Mouse (Mus musculus) heart, postnatal 0 days (tissue): ENCODE results near the gene Carmil1. TPM values are rescaled to one million over a fixed set of nuclear protein-coding genes. Genes with fewer than 3 reads are reported as not detected.

Source experiments
- ATAC-seq: fragments of 200-750 bp; cut with Nextera tagmentation; 2 replicates; pipeline ENCODE4 v1.8.0; 2017; ENCODE audit warnings: low read depth, moderate number of reproducible peaks, moderate library complexity; ENCODE audit not compliant: insufficient read depth
- DNase-seq: peaks from one replicate; pipeline ENCODE4 v3.0.0-alpha.2; 2016; ENCODE audit warnings: low spot score
- H3K27ac ChIP-seq: fragments of 300-500 bp; sonication (generic); 2 replicates; pipeline ENCODE4 v1.5.1; 2014; ENCODE audit warnings: low read depth, mild to moderate bottlenecking
- H3K27me3 ChIP-seq: fragments of 300-500 bp; sonication (generic); 2 replicates; pipeline ENCODE4 v1.6.1; 2014; ENCODE audit warnings: low read length, mixed read lengths; ENCODE audit not compliant: control insufficient read depth, insufficient read depth
- H3K36me3 ChIP-seq: fragments of 300-500 bp; sonication (generic); replicated peaks from 2 replicates; pipeline ENCODE4 v1.6.1; 2014; ENCODE audit warnings: low read length, mixed read lengths; ENCODE audit not compliant: control insufficient read depth, insufficient read depth
- H3K4me1 ChIP-seq: fragments of 300-500 bp; sonication (generic); 2 replicates; pipeline ENCODE4 v1.6.1; 2014; ENCODE audit warnings: antibody characterized with exemption; ENCODE audit not compliant: control insufficient read depth, insufficient read depth
- H3K4me2 ChIP-seq: fragments of 300-500 bp; sonication (generic); 2 replicates; pipeline ENCODE4 v1.6.1; 2014; ENCODE audit warnings: low read depth, mild to moderate bottlenecking, low read length, moderate library complexity
- H3K4me3 ChIP-seq: fragments of 300-500 bp; sonication (generic); 2 replicates; pipeline ENCODE4 v1.5.1; 2014; ENCODE audit warnings: low read depth, low read length
- H3K9ac ChIP-seq: fragments of 300-500 bp; sonication (generic); replicated peaks from 2 replicates; pipeline ENCODE4 v1.6.1; 2014; ENCODE audit warnings: low read depth, low read length, mixed read lengths
- H3K9me3 ChIP-seq: fragments of 300-500 bp; sonication (generic); replicated peaks from 2 replicates; pipeline ENCODE4 v1.6.1; 2016; ENCODE audit warnings: low read length; ENCODE audit not compliant: control insufficient read depth
- CTCF ChIP-seq: IDR thresholded peaks from 2 replicates; pipeline ENCODE4 v1.5.1; 2016; ENCODE audit warnings: antibody characterized with exemption, control low read depth, low read depth
- EP300 ChIP-seq: IDR thresholded peaks from 2 replicates; pipeline ENCODE4 v1.6.1; 2016; ENCODE audit warnings: antibody characterized with exemption, low read depth
- WGBS: fragments of 180-500 bp; shearing (Covaris S2); extraction: QIAGEN DNeasy Blood & Tissue Kit; methylation state at CpG from one replicate; pipeline ENCODE4 v1.1.7; 2014; 5-methylcytosine and 5-hydroxymethylcytosine counted together
- polyA plus RNA-seq: library from polyadenylated mRNA; unstranded; fragments of >200 nt; fragmentation: Nextera tagmentation; extraction: Ambion mirVana; gene quantifications from 2 replicates; pipeline ENCODE4 v1.2.1, GENCODE M21; 2015
- total RNA-seq: library from RNA; depleted of rRNA; stranded (reverse); fragments of >200 nt; gene quantifications from 2 replicates; pipeline ENCODE4 v1.2.3, GENCODE M21; 2014; ENCODE audit warnings: low replicate concordance

Carmil1 gene
- total and polyA plus RNA-seq, 2 experiments from 2014 or later: 1.1 to 4.3 TPM

DNA sequence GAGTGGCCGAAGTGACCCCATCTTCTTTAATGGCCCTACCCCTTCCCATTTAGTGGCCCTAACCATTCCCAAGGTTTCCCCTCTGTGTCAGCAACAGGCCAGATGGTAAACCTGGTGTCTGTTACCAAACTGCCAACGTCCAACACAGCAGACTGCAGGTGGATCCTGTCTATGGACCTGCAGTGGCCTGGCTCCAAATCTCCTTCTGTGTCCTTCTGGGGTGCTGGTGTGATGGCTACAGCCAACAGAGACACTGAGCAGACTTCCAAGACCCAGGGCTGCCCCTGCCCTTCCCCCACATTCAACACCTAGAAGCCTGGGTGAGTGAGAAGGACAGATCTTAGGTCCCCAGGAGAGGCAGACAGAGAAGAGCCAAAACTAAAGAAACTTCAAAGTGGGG is 93.6 kb downstream of the Carmil1 start:
- Histone ChIP-seq H3K9ac (no peak overlapping the region), H3K4me2 (no peak overlapping the region), H3K36me3 (no peaks in the 10 kb centered on the region), H3K4me3 (no peak overlapping the region), H3K4me1 (no peaks in the 10 kb centered on the region), H3K9me3 (no peaks in the 10 kb centered on the region), H3K27ac (no peak overlapping the region), H3K27me3 (no peaks in the 10 kb centered on the region)
- no peak for ATAC-seq
- no peak for TF ChIP-seq CTCF
- TF ChIP-seq EP300: no peak
- 53% methylated on average over 2 of the region's 2 CpGs for WGBS
- DNase-seq: no peak

DNA sequence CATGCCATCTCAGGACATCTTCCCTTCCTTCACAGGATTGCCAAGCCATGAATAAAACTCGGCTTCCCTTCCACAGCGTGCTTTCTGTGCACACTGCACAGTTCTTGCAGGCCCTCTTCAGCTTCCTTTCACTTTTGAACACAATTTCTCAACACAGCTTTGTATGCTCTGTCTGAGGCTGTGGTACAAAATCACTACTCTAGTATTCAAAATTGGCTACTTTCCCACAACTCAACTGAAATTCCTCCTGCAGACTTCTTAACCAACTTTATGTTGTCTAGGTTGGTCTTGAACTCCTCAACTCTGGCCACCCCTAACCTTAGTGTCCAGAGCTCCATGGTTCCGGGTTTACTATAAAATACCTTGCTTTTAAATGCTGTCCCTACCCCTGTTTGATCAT is 95.0 kb downstream of the Carmil1 start:
- Histone ChIP-seq H3K4me3 (no peak overlapping the region), H3K4me1 (no peaks in the 10 kb centered on the region), H3K27me3 (no peaks in the 10 kb centered on the region), H3K27ac (no peak overlapping the region), H3K36me3 (no peaks in the 10 kb centered on the region), H3K4me2 (no peak overlapping the region), H3K9ac (no peak overlapping the region), H3K9me3 (no peaks in the 10 kb centered on the region)
- TF ChIP-seq CTCF: no peak
- no peak for TF ChIP-seq EP300
- ATAC-seq: no peak
- WGBS: 85% methylated on average over 3 of the region's 3 CpGs
- no peak for DNase-seq

DNA sequence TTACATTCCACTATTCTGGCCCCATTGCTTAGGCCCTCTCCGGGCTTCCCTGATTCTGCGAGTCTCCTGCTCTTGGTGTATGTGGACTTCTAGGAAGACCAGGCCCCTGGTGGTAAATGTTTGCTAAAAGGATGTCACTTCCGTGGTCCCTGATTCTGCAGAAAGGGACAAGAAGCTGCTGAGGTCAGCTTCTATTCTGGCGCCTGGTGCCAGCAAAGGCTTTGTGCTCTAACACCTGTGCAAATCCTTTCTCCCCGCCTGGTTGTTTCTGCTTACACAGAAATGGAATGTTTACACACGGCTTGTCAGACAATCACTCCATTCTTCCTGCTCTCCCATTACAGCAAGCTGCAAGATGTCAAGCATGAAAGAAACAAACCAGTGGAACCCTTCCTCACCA is 97.7 kb downstream of the Carmil1 start:
- H3K36me3 ChIP-seq: no peaks in the 10 kb centered on the region
- H3K27ac ChIP-seq: no peak overlapping the region
- no peaks in the 10 kb centered on the region for H3K9me3 ChIP-seq
- WGBS: 65% methylated on average over 6 of the region's 6 CpGs
- no peaks in the 10 kb centered on the region for H3K4me1 ChIP-seq
- DNase-seq: no peak
- H3K27me3 ChIP-seq: no peaks in the 10 kb centered on the region
- no peak overlapping the region for H3K4me3 ChIP-seq
- H3K4me2 ChIP-seq: no peak overlapping the region
- no peak overlapping the region for H3K9ac ChIP-seq
- TF ChIP-seq EP300: no peak
- TF ChIP-seq CTCF: no peak
- no peak for ATAC-seq

DNA sequence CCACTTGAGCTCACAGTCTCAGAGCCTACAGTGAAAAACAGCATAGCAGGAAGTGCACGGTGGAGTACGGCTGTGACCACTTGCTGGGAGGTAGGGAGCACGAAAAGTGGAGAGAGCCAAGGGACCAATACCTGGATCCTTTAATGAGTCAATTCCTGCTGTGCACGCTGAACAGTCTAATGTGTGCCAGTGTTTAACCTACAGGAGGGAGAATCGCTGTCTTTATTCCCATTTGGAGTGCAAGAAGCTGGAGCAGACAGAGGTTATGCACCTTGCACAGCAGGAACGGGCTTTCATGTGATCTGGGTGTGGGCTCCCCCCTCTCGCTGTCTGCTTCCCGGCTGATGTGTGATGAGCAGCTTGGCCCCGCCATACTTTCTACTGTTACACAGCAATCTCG is 101.1 kb downstream of the Carmil1 start:
- no peaks in the 10 kb centered on the region for H3K27me3 ChIP-seq
- no peak overlapping the region for H3K27ac ChIP-seq
- DNase-seq: no peak
- WGBS: 83% methylated on average over 10 of the region's 10 CpGs
- no peak overlapping the region for H3K4me3 ChIP-seq
- H3K9ac ChIP-seq: no peak overlapping the region
- no peaks in the 10 kb centered on the region for H3K36me3 ChIP-seq
- no peak overlapping the region for H3K4me2 ChIP-seq
- TF ChIP-seq EP300 (no peak), CTCF (no peak)
- no peaks in the 10 kb centered on the region for H3K9me3 ChIP-seq
- H3K4me1 ChIP-seq: no peaks in the 10 kb centered on the region
- no peak for ATAC-seq

DNA sequence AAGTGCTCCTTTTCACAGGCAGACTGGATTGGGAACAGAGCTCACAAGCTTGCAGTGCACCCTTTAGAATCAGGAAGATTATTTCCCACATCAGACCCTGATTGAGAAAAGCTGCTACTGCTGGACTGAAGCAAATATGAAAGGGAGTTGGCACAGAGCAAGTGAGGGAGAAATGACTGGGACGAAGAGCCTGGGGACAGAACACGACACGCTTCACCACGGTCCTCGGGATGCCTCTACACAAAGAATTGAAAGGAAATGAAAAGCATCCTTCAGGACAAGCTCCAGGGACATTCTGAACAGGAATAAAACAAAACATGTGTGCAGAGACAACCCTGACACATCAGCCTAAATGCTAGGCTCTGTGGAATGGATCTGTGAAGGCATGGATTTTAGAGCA is 103.0 kb downstream of the Carmil1 start:
- H3K27ac ChIP-seq: no peak overlapping the region
- no peaks in the 10 kb centered on the region for H3K27me3 ChIP-seq
- H3K4me1 ChIP-seq: no peaks in the 10 kb centered on the region
- no peaks in the 10 kb centered on the region for H3K9me3 ChIP-seq
- WGBS: 54% methylated on average over 5 of the region's 5 CpGs
- no peak overlapping the region for H3K4me3 ChIP-seq
- ATAC-seq: no peak
- DNase-seq: no peak
- no peak overlapping the region for H3K4me2 ChIP-seq
- H3K36me3 ChIP-seq: no peaks in the 10 kb centered on the region
- H3K9ac ChIP-seq: no peak overlapping the region
- no peak for TF ChIP-seq CTCF
- no peak for TF ChIP-seq EP300

DNA sequence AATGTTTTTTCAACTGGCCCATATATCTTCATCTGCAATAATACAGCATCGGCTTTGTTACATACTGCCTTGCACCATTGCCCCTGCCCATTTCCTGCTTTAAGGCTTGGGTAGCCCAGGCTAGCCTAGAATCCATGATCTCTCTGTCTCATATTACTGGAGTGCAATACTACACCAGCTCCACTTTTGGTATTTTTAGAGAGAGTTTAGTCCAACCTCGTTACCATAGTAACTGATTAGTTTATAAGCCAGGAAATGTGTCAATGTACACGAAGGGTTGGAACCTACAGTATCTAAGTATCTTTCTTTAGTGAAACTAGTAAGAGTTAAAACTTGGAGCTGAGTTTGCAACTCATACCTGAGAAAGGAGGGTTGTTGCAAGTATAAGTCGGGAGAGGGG is 103.8 kb downstream of the Carmil1 start:
- H3K27me3 ChIP-seq: no peaks in the 10 kb centered on the region
- H3K4me3 ChIP-seq: no peak overlapping the region
- H3K4me2 ChIP-seq: no peak overlapping the region
- TF ChIP-seq CTCF: no peak
- no peak for TF ChIP-seq EP300
- ATAC-seq: no peak
- H3K9me3 ChIP-seq: no peaks in the 10 kb centered on the region
- H3K4me1 ChIP-seq: no peaks in the 10 kb centered on the region
- H3K27ac ChIP-seq: no peak overlapping the region
- H3K9ac ChIP-seq: no peak overlapping the region
- no peaks in the 10 kb centered on the region for H3K36me3 ChIP-seq
- no peak for DNase-seq
- WGBS: 63% methylated on average over 4 of the region's 4 CpGs
